Mouse (Mus musculus) cortical plate, adult 2 months (tissue): Measurements from ENCODE around the gene Hist1h2bh.
"Not testable (repeated sequence)": the region's sequence is repeated elsewhere in the genome, so short reads cannot be mapped to it uniquely, and the experiment has no call there.

Experiments
- CTCF ChIP-seq: fragments of 200-500 bp; IDR thresholded peaks from 2 replicates; pipeline ENCODE4 v1.5.1; 2011; ENCODE audit warnings: mild to moderate bottlenecking, control low read depth, low read length; ENCODE audit not compliant: insufficient read depth; ENCODE audit errors: extremely low read depth
- POLR2A ChIP-seq: fragments of 200-500 bp; IDR thresholded peaks from 2 replicates; pipeline ENCODE4 v1.6.1; 2011; ENCODE audit warnings: mild to moderate bottlenecking, low read length, control low read depth; ENCODE audit not compliant: insufficient read depth; ENCODE audit errors: extremely low read depth

DNA sequence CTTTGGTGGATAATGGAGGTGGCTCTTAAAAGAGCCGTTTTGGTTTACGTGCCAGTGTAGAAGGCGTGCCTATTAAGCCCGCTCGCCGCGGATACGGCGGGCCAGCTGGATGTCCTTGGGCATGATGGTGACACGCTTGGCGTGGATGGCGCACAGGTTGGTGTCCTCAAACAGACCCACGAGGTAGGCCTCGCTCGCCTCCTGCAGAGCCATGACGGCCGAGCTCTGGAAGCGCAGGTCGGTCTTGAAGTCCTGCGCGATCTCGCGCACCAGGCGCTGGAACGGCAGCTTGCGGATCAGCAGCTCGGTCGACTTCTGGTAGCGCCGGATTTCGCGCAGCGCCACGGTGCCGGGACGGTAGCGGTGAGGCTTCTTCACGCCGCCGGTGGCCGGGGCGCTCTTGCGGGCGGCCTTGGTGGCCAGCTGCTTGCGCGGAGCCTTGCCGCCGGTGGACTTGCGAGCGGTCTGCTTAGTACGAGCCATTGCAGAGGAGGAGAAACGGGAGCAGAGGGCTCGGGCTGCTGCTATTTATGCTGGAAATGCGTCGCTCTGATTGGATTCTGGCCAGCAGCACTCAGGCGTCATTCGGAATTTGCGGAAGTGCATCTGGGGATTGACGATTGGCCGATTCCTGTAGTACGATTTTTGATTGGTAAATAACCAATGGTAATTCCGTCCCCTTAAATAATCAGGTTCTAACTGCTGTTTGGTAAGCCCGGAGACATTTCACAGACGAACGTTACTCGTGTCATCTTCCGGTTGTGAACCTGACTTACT is 18.9 kb upstream of the Hist1h2bh start, which contains the start of gene Hist1h3e:
- TF ChIP-seq POLR2A: peak; percentile 99
- not testable (repeated sequence) for TF ChIP-seq CTCF
